Mouse (Mus musculus): ENCODE data around the gene Srrm1.

DNA sequence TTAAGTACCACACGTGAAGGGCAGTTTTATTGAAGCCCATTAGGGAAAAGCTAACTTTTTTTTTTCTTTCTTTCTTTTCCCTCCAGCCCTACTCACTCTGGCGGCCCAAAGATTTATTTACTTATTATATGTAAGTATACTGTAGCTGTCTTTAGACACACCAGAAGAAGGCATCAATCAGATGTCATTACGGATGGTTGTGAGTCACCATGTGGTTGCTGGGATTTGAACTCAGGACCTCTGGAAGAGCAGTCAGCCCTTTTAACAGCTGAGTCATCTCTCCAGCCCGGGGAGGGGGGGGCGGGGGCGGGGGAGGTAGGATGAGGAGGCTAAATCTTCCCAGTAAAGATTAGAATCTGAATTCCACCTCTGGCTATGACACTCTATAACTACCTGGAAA, 40.3 kb upstream of the Srrm1 start:
- TF ChIP-seq CTCF (IDR thresholded peaks at IDR 0.05; ENCODE audit: low read depth, low read length) = no peak
- TF ChIP-seq POLR2A (IDR thresholded peaks at IDR 0.05; ENCODE audit: insufficient read depth, low read length) = no peak
- no peak for TF ChIP-seq EP300 (IDR thresholded peaks at IDR 0.05; ENCODE audit: insufficient read depth, low read depth, low read length)
